Mouse (Mus musculus) left cerebral cortex, postnatal 25 days (tissue): ENCODE results near the gene Gm11096. TPM values are rescaled to one million over a fixed set of nuclear protein-coding genes. Genes with fewer than 3 reads are reported as not detected.

ENCODE experiments used
- DNase-seq, 2 experiments: peaks; one replicate each; pipeline ENCODE4 v3.0.0; 2022; ENCODE audit warnings: low spot score in 2 of 2, mixed read lengths in 1 of 2
- intact Hi-C: fragments of 180-260 bp; cut with DNase I; formaldehyde crosslinking; loops from one replicate; pipeline ENCODE4 v1.15.1; 2025
- total RNA-seq, 2 experiments: library from RNA; stranded (reverse); gene quantifications; 2 replicates each; pipeline ENCODE4 v1.2.3; 2021

The Gm11096 gene
- total RNA-seq, result not detected

DNA sequence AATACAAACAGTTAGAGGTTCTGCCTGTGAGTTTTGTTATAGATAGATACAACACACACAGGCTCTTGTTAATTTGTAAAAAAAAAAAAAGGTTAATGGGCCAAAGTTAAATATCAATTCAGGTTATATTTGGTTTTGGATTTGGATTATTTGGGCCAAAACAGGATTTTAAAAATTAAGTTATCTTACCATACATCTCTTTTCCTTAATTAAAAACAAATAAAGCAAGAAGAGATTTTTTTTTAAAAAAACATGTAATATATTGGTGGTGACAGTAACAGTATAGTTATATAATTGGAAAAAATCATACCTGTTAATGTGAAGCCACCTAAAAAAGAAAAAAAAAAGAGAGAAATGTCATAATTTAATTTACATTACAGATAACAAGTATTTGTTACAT is at the start of gene Gm11096:
TSS of gene Gm11096 (plus strand) at position 301 of the 400 bp plus-strand sequence.
- intact Hi-C loops, result no loop called here

GRCm38 (mm10) chr17:81393040-81393439 is 48.5 kb upstream of the Gm11096 start:
- intact Hi-C loops, result no loop called here

More for the DNA sequence above, at the start of gene Gm11096:
- DNase-seq, result no peak

GRCm38 (mm10) chr17:81394124-81394523 is 47.4 kb upstream of the Gm11096 start:
- no peak for DNase-seq
- intact Hi-C loops, result no loop called here

More at GRCm38 (mm10) chr17:81393040-81393439, 48.5 kb upstream of the Gm11096 start:
- no peak for DNase-seq

- DNase-seq, result no peak
- intact Hi-C loops, result no loop called here
These were observed 44.1 kb upstream of the Gm11096 start for GRCm38 (mm10) chr17:81397434-81397833.

GRCm38 (mm10) chr17:81400377-81400776 is 41.2 kb upstream of the Gm11096 start:
- intact Hi-C loops, result no loop called here

GRCm38 (mm10) chr17:81402636-81403035 is 38.9 kb upstream of the Gm11096 start:
- peak in 1 of 2 experiments; percentile 63 for DNase-seq
- intact Hi-C loops, result no loop called here

More at GRCm38 (mm10) chr17:81400377-81400776, 41.2 kb upstream of the Gm11096 start:
- no peak for DNase-seq

DNA sequence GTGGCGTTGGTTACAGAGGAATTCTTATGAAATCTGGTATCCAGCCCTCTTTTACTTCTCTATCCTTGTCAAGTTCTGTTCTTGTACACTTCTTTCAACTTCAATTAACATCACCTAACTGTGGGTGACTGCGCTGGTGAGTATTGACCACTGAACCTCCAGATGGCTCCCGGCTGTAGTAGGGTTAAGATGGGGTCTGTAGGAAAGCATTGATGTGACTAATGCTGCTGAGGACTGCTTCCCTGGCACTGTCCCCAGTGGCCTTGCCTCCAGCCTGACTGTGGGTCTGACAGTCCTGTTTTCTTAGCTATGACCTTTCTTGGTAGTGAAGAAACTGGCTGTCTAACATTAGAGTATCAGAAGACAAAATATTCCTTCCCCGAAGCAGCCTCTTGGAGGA is 38.4 kb upstream of the Gm11096 start:
- intact Hi-C loops, result no loop called here
- DNase-seq, result no peak

GRCm38 (mm10) chr17:81404225-81404624 is 37.3 kb upstream of the Gm11096 start:
- no peak for DNase-seq
- intact Hi-C loops, result no loop called here

DNA sequence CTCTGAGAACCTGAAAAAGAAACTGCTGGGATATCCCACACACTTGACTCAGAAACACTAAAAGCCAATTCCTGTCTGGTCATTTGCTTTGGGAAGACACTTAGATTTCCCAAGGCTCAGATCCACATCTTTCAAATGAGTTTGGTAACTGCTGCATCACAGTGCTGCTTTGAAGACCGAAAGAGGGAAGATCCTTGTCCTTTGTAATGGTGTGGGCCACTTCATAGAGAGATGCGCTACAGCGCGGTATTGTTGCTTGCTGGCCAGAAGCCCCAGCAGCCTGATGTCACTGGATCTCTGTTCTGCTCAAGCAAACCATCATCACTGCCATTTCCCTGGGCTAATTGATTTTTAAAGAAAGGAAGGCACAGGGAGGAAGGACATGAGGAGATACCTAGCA is 28.8 kb upstream of the Gm11096 start:
- intact Hi-C loops, result loop anchor here (10.0 kb wide), 1 partner anchor 218 kb away; no protein-coding TSS in a partner anchor
- no peak for DNase-seq

DNA sequence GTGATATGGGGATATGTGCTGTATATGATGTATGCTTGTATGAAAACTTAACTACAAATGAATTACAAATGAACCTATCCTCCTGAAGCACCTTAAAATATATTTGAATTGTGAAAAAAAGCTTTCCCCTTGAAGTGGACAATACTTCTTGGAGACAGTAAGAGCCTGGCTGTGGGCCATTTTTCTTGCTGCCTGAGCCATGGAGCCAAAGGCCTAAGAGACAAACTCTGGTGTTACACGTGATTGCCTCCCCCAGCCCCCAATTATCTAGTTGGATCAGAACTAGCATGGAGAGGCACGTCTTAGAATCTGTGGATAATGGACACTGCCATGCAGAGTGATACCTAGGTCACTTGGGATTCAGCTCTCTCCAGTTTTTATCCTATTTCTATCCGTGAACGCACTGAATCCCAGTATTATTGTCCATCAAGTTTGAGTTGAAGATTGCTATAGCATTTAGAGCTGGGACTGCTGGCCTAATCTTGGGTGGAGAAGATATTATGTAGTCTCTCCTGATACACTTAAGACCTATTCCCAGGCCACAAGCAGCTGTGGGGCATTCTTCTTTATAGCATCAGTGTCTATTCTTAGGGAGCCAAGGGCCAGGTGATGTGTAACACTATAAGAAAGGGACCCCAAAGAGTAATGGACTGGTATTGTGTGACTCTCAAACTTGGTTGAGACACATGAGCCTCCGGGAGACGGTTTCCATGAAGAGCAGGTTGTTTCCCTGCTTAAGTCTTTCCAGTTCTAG is 25.0 kb upstream of the Gm11096 start:
- intact Hi-C loops, result loop anchor here (10.0 kb wide), 1 partner anchor 222 kb away; no protein-coding TSS in a partner anchor

DNA sequence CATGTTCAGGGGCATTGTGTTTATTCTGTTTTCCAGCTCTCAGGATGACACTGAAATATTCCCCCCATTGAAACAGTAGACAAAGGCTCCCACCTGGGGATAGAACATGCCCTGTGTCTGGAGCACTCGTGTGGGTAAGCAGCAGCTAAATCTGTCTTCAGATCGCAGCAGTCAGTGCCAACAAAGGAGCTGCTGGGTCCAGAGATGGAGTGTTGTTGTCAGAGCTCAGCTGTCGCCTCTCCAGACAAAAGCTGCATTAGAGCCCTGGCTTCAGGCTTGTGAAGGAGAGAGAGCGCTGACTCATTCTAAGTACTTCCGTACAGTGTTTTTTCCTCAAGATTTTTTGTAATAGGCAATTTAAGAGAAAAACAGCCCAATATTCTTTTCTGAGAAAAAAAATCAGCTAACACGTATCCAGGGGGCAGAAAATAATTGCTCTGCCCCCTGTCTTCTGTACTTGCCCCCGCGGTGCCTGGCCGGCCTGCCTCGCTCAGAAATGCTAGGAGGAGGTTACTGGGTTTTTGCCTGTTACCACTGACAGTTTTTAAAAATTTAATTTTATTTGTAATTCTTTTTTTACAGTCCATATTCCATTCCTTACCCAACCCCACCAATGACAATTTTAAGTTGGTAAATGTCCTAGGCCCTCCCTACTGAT is 21.6 kb upstream of the Gm11096 start:
- intact Hi-C loops, result loop anchor here (10.0 kb wide), 1 partner anchor 225 kb away; no protein-coding TSS in a partner anchor
- DNase-seq, result peak; percentile 43 to 86

More for the DNA sequence above, 25.0 kb upstream of the Gm11096 start:
- DNase-seq, result no peak

DNA sequence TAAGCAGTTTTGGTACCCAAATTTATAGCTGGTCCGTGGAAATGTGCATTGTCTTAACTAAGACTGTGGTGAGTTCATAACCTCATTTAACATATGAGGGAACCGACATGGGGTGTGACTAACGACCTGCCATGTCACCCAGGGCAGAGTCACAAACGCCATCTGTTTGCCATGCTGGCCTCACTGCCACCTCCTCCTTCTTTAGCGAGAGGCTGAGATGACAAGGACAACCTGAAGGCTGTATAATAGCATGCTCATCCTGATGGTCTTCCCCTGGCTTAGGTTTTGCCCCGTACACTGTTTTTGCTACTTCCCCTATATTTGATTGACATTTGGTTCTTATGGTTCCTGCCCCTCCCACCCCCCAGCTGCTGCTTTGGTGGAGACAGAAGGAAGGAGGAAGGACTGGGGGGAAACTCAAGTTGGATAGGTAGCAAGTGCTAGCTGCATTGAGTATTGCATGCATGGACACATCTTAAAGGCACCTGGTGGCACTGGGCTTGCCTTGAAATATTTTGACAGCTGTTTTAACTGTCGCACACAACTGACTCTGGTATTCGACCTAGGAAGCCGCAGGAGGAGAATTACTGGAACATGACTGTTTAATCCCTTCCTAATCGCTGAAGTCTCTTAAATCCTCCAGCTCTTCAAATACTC is 17.2 kb upstream of the Gm11096 start:
- intact Hi-C loops, result no loop called here
- DNase-seq, result no peak

DNA sequence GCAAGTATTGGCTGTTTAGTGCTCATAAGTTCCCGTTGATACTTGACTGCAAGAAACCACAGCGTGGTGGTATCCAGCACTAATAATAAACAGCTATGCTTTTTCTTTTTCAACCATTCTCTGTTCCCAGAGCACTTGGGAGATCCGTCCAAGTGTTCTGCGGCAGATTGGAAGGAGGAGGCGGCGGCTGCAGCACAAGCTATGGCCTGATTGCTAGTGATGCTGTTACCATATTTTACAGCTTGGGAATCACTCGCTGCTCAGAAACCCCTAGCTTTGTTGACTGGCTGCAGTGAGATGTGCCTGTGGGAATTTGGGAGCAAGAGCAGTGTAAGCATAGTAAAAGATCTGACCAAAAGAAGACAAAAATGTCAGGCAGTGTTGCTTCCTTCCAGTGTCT is 14.3 kb upstream of the Gm11096 start:
- DNase-seq, result peak; percentile 59 to 88
- intact Hi-C loops, result no loop called here

DNA sequence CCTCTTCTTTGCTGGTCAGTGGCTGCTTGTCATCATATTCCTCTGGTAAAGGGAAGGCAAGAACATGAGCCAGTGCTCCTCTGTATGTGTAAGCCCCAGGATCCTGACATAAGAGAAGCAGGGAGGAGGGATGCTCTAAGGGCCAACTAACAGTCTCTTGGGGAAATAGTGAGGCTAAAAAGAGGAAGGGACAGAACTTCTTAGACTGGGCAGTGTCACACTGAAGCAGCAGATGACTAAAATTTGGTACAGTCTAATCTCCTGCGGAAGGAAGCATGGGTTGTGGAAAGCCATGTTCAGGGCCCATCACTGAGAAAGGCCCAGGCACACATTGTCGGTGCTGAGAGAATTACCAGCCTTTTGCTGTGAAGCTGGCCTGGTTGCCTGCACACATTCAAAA is 8.8 kb upstream of the Gm11096 start:
- DNase-seq, result no peak
- intact Hi-C loops, result no loop called here

DNA sequence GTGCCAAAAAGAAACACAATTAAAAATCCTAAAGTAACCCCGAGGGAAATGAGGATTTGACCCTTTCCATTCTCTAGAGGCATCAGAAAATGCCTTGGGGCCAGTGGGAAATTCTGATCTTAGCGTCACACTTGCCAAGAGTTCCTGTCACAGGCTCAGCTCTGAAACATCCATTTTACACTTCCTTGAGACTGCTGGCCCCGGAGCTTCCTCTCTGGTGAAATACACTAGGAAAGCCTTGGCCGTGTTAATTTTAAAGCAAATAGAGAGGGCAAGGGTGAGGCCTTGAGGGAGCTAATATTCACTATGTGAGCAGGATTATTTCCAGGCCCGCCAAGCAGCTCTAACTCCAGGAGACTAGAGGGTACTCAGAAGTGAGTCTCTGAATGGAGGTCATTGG is 8.4 kb upstream of the Gm11096 start:
- intact Hi-C loops, result no loop called here

DNA sequence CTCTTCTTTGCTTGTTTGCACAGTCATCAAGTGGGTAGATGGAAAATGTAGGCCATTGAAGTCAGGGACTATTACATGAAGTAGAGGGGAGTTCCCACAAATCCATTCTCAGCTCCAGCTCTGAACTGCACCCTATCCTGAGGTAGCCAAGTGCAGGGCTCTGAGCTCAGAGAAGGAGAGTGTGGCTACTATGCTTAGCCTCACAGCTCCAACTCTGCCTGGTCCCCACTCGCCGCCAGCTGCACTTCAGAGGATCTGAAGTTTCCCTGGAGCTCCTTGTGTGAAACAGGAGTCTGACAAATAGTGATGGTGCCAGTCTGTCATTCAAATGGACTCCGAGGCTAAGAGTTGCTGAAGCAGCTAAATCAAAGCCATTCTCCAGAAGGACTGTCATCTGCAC is 13.7 kb downstream of the Gm11096 start:
- intact Hi-C loops, result no loop called here
- DNase-seq, result no peak

More for the DNA sequence above, 8.4 kb upstream of the Gm11096 start:
- DNase-seq, result no peak

GRCm38 (mm10) chr17:81455977-81456376 is 14.4 kb downstream of the Gm11096 start:
- intact Hi-C loops, result no loop called here
- no peak for DNase-seq

GRCm38 (mm10) chr17:81459379-81459778 is 17.8 kb downstream of the Gm11096 start:
- DNase-seq, result no peak
- intact Hi-C loops, result no loop called here

DNA sequence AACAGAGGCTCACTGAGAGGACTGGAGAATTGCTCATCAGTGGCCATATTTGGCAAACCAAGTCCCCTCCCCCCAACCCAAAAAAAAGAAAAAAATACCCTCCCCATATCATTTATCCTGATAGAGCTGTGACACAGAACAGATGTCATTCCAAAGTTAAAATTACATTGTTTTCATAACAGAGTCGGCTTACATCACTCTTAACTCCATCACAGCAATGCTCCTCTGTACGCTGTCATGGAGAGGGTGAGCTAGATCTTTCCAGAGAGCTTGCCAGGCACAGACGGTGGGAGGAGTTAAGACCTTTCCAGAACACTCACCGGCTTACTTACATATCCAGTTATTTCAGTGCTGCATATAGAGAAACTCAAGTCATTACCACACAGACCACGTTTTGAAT is 27.4 kb downstream of the Gm11096 start:
- intact Hi-C loops, result no loop called here
- peak in 1 of 2 experiments; percentile 43 for DNase-seq

- intact Hi-C loops, result no loop called here
- no peak for DNase-seq
These were observed 31.8 kb downstream of the Gm11096 start for GRCm38 (mm10) chr17:81473363-81473762.
